Mouse (Mus musculus): ENCODE data around the gene Zfp786. TPM values are rescaled to one million over a fixed set of nuclear protein-coding genes. Genes with fewer than 3 reads are reported as not detected.

Gene Zfp786
- polyA plus RNA-seq, 1 experiment, result 0.39 TPM

- no peaks in the 10 kb centered on the region for H3K79me2 ChIP-seq (ENCODE audit: control insufficient read depth, insufficient read depth)
- no peaks in the 10 kb centered on the region for H3K27me3 ChIP-seq (ENCODE audit: control insufficient read depth, insufficient read depth, insufficient read length)
- no peak overlapping the region for H3ac ChIP-seq (ENCODE audit: control insufficient read depth, insufficient read length, low read depth)
- no peaks in the 10 kb centered on the region for H3K36me3 ChIP-seq (ENCODE audit: control insufficient read depth, insufficient read depth)
- no peak overlapping the region for H3K4me3 ChIP-seq (ENCODE audit: insufficient read depth, poor library complexity, severe bottlenecking)
- H3K79me3 ChIP-seq (ENCODE audit: low read depth), result no peaks in the 10 kb centered on the region
- no peak for TF ChIP-seq USF1 (IDR thresholded peaks at IDR 0.05; ENCODE audit: low read depth)
- no peak for TF ChIP-seq MYOG (IDR thresholded peaks at IDR 0.05; ENCODE audit: control insufficient read depth, extremely low read depth, insufficient read length)
- no peak for TF ChIP-seq CTCF (IDR thresholded peaks at IDR 0.05; ENCODE audit: control insufficient read depth, insufficient read depth, insufficient read length)
- TF ChIP-seq FOSL1 (IDR thresholded peaks at IDR 0.05; ENCODE audit: insufficient read depth, low read length, poor library complexity, severe bottlenecking), result no peak
- no peak for TF ChIP-seq CEBPB (IDR thresholded peaks at IDR 0.05; ENCODE audit: low read depth)
- TF ChIP-seq MYOD1 (IDR thresholded peaks at IDR 0.05; ENCODE audit: control insufficient read depth, insufficient read length, low read depth), result no peak
- TF ChIP-seq MAX (IDR thresholded peaks at IDR 0.05), result no peak
Measured at GRCm38 (mm10) chr6:47821236-47821635, 9.4 kb downstream of the Zfp786 start.

GRCm38 (mm10) chr6:47819626-47820325 lies 10.9 kb downstream of the Zfp786 start:
- no peaks in the 10 kb centered on the region for H3K27me3 ChIP-seq (ENCODE audit: control insufficient read depth, insufficient read depth, insufficient read length)
- no peak overlapping the region for H3ac ChIP-seq (ENCODE audit: control insufficient read depth, insufficient read length, low read depth)
- H3K36me3 ChIP-seq (ENCODE audit: control insufficient read depth, insufficient read depth), result no peaks in the 10 kb centered on the region
- H3K79me3 ChIP-seq (ENCODE audit: low read depth), result no peaks in the 10 kb centered on the region
- TF ChIP-seq CEBPB (IDR thresholded peaks at IDR 0.05; ENCODE audit: low read depth), result no peak
- TF ChIP-seq MYOD1 (IDR thresholded peaks at IDR 0.05; ENCODE audit: control insufficient read depth, insufficient read length, low read depth), result no peak
- no peak for TF ChIP-seq FOSL1 (IDR thresholded peaks at IDR 0.05; ENCODE audit: insufficient read depth, low read length, poor library complexity, severe bottlenecking)
- no peak for TF ChIP-seq MAX (IDR thresholded peaks at IDR 0.05)
- no peak for TF ChIP-seq MYOG (IDR thresholded peaks at IDR 0.05; ENCODE audit: control insufficient read depth, extremely low read depth, insufficient read length)
- no peak for TF ChIP-seq USF1 (IDR thresholded peaks at IDR 0.05; ENCODE audit: low read depth)
- TF ChIP-seq CTCF (IDR thresholded peaks at IDR 0.05; ENCODE audit: control insufficient read depth, insufficient read depth, insufficient read length), result no peak
- no peaks in the 10 kb centered on the region for H3K79me2 ChIP-seq (ENCODE audit: control insufficient read depth, insufficient read depth)
- H3K4me3 ChIP-seq (ENCODE audit: insufficient read depth, poor library complexity, severe bottlenecking), result no peak overlapping the region

GRCm38 (mm10) chr6:47818721-47819120 lies 11.9 kb downstream of the Zfp786 start:
- no peak for TF ChIP-seq MYOD1 (IDR thresholded peaks at IDR 0.05; ENCODE audit: control insufficient read depth, insufficient read length, low read depth)
- TF ChIP-seq CTCF (IDR thresholded peaks at IDR 0.05; ENCODE audit: control insufficient read depth, insufficient read depth, insufficient read length), result no peak
- no peak for TF ChIP-seq CEBPB (IDR thresholded peaks at IDR 0.05; ENCODE audit: low read depth)
- TF ChIP-seq FOSL1 (IDR thresholded peaks at IDR 0.05; ENCODE audit: insufficient read depth, low read length, poor library complexity, severe bottlenecking), result no peak
- TF ChIP-seq MAX (IDR thresholded peaks at IDR 0.05), result no peak
- no peak for TF ChIP-seq USF1 (IDR thresholded peaks at IDR 0.05; ENCODE audit: low read depth)
- no peak for TF ChIP-seq MYOG (IDR thresholded peaks at IDR 0.05; ENCODE audit: control insufficient read depth, extremely low read depth, insufficient read length)
- Histone ChIP-seq H3K36me3 (ENCODE audit: control insufficient read depth, insufficient read depth) (no peaks in the 10 kb centered on the region), H3K79me2 (ENCODE audit: control insufficient read depth, insufficient read depth) (no peaks in the 10 kb centered on the region), H3K79me3 (ENCODE audit: low read depth) (no peaks in the 10 kb centered on the region), H3ac (ENCODE audit: control insufficient read depth, insufficient read length, low read depth) (no peak overlapping the region), H3K27me3 (ENCODE audit: control insufficient read depth, insufficient read depth, insufficient read length) (no peaks in the 10 kb centered on the region), H3K4me3 (ENCODE audit: insufficient read depth, poor library complexity, severe bottlenecking) (no peak overlapping the region)

- no peak for TF ChIP-seq USF1 (IDR thresholded peaks at IDR 0.05; ENCODE audit: low read depth)
- TF ChIP-seq FOSL1 (IDR thresholded peaks at IDR 0.05; ENCODE audit: insufficient read depth, low read length, poor library complexity, severe bottlenecking), result no peak
- TF ChIP-seq CTCF (IDR thresholded peaks at IDR 0.05; ENCODE audit: control insufficient read depth, insufficient read depth, insufficient read length), result no peak
- no peak for TF ChIP-seq MYOG (IDR thresholded peaks at IDR 0.05; ENCODE audit: control insufficient read depth, extremely low read depth, insufficient read length)
- TF ChIP-seq MYOD1 (IDR thresholded peaks at IDR 0.05; ENCODE audit: control insufficient read depth, insufficient read length, low read depth), result no peak
- no peak for TF ChIP-seq CEBPB (IDR thresholded peaks at IDR 0.05; ENCODE audit: low read depth)
- no peak for TF ChIP-seq MAX (IDR thresholded peaks at IDR 0.05)
- H3ac ChIP-seq (ENCODE audit: control insufficient read depth, insufficient read length, low read depth), result no peak overlapping the region
Measured at GRCm38 (mm10) chr6:47816151-47816550, 14.5 kb downstream of the Zfp786 start.

GRCm38 (mm10) chr6:47813257-47813878 lies 17.3 kb downstream of the Zfp786 start, which contains the start of gene Pdia4:
Pdia4 (minus strand) TSS chr6:47813430.
- Histone ChIP-seq H3K27me3 (ENCODE audit: control insufficient read depth, insufficient read depth, insufficient read length) (no peaks in the 10 kb centered on the region), H3ac (ENCODE audit: control insufficient read depth, insufficient read length, low read depth) (peak within 1 kb of the TSS; percentile 59), H3K4me3 (ENCODE audit: insufficient read depth, poor library complexity, severe bottlenecking) (peak within 1 kb of the TSS; percentile 93), H3K79me2 (ENCODE audit: control insufficient read depth, insufficient read depth) (peaks cover 47% of the 10 kb centered on the region), H3K36me3 (ENCODE audit: control insufficient read depth, insufficient read depth) (peaks cover 11% of the 10 kb centered on the region), H3K79me3 (ENCODE audit: low read depth) (peaks cover 41% of the 10 kb centered on the region)
- peak; percentile 79 for TF ChIP-seq MAX (IDR thresholded peaks at IDR 0.05)
- no peak for TF ChIP-seq CTCF (IDR thresholded peaks at IDR 0.05; ENCODE audit: control insufficient read depth, insufficient read depth, insufficient read length)

More at GRCm38 (mm10) chr6:47816151-47816550, 14.5 kb downstream of the Zfp786 start:
- Histone ChIP-seq H3K79me3 (ENCODE audit: low read depth) (peaks cover 16% of the 10 kb centered on the region), H3K36me3 (ENCODE audit: control insufficient read depth, insufficient read depth) (peaks cover under 1% of the 10 kb centered on the region), H3K79me2 (ENCODE audit: control insufficient read depth, insufficient read depth) (peaks cover 19% of the 10 kb centered on the region), H3K4me3 (ENCODE audit: insufficient read depth, poor library complexity, severe bottlenecking) (no peak overlapping the region), H3K27me3 (ENCODE audit: control insufficient read depth, insufficient read depth, insufficient read length) (no peaks in the 10 kb centered on the region)
